Mouse (Mus musculus) heart, postnatal 0 days (tissue): ENCODE results near the gene Efhc1. TPM values are rescaled to one million over a fixed set of nuclear protein-coding genes. Genes with fewer than 3 reads are reported as not detected.

Experiments
- ATAC-seq: fragments of 200-750 bp; cut with Nextera tagmentation; 2 replicates; pipeline ENCODE4 v1.8.0; 2017; ENCODE audit warnings: low read depth, moderate number of reproducible peaks, moderate library complexity; ENCODE audit not compliant: insufficient read depth
- DNase-seq: peaks from one replicate; pipeline ENCODE4 v3.0.0-alpha.2; 2016; ENCODE audit warnings: low spot score
- H3K27ac ChIP-seq: fragments of 300-500 bp; sonication (generic); 2 replicates; pipeline ENCODE4 v1.5.1; 2014; ENCODE audit warnings: low read depth, mild to moderate bottlenecking
- H3K27me3 ChIP-seq: fragments of 300-500 bp; sonication (generic); 2 replicates; pipeline ENCODE4 v1.6.1; 2014; ENCODE audit warnings: low read length, mixed read lengths; ENCODE audit not compliant: control insufficient read depth, insufficient read depth
- H3K36me3 ChIP-seq: fragments of 300-500 bp; sonication (generic); replicated peaks from 2 replicates; pipeline ENCODE4 v1.6.1; 2014; ENCODE audit warnings: low read length, mixed read lengths; ENCODE audit not compliant: control insufficient read depth, insufficient read depth
- H3K4me1 ChIP-seq: fragments of 300-500 bp; sonication (generic); 2 replicates; pipeline ENCODE4 v1.6.1; 2014; ENCODE audit warnings: antibody characterized with exemption; ENCODE audit not compliant: control insufficient read depth, insufficient read depth
- H3K4me2 ChIP-seq: fragments of 300-500 bp; sonication (generic); 2 replicates; pipeline ENCODE4 v1.6.1; 2014; ENCODE audit warnings: low read depth, mild to moderate bottlenecking, low read length, moderate library complexity
- H3K4me3 ChIP-seq: fragments of 300-500 bp; sonication (generic); 2 replicates; pipeline ENCODE4 v1.5.1; 2014; ENCODE audit warnings: low read depth, low read length
- H3K9ac ChIP-seq: fragments of 300-500 bp; sonication (generic); replicated peaks from 2 replicates; pipeline ENCODE4 v1.6.1; 2014; ENCODE audit warnings: low read depth, low read length, mixed read lengths
- H3K9me3 ChIP-seq: fragments of 300-500 bp; sonication (generic); replicated peaks from 2 replicates; pipeline ENCODE4 v1.6.1; 2016; ENCODE audit warnings: low read length; ENCODE audit not compliant: control insufficient read depth
- CTCF ChIP-seq: IDR thresholded peaks from 2 replicates; pipeline ENCODE4 v1.5.1; 2016; ENCODE audit warnings: antibody characterized with exemption, control low read depth, low read depth
- EP300 ChIP-seq: IDR thresholded peaks from 2 replicates; pipeline ENCODE4 v1.6.1; 2016; ENCODE audit warnings: antibody characterized with exemption, low read depth
- WGBS: fragments of 180-500 bp; shearing (Covaris S2); extraction: QIAGEN DNeasy Blood & Tissue Kit; methylation state at CpG from one replicate; pipeline ENCODE4 v1.1.7; 2014; 5-methylcytosine and 5-hydroxymethylcytosine counted together
- polyA plus RNA-seq: library from polyadenylated mRNA; unstranded; fragments of >200 nt; fragmentation: Nextera tagmentation; extraction: Ambion mirVana; gene quantifications from 2 replicates; pipeline ENCODE4 v1.2.1, GENCODE M21; 2015
- total RNA-seq: library from RNA; depleted of rRNA; stranded (reverse); fragments of >200 nt; gene quantifications from 2 replicates; pipeline ENCODE4 v1.2.3, GENCODE M21; 2014; ENCODE audit warnings: low replicate concordance

The Efhc1 gene
- total and polyA plus RNA-seq, 2 experiments from 2014 or later = 0.64 TPM; not detected in 1

DNA sequence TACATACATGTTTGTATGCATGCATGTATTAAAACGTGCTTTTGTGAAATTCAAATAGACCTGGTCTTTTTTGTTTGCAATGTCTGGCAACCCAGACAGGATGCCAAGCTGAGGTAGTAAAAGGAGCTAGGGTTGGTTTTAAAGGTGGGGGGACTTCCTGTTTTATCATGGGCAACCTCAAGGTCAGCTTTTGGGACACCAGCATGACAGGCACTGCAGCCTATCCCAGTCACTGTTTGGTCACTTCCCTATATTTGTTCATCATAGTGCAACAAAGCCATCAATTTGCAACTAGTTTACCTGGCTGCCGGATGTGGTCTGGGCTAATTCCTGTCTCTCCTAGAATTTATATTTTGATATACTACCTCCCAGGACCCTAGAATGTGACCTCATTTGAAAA, 80.2 kb downstream of the Efhc1 start:
- H3K9me3 ChIP-seq = no peaks in the 10 kb centered on the region
- WGBS = 97% methylated on average over 2 of the region's 2 CpGs
- no peak overlapping the region for H3K9ac ChIP-seq
- H3K27me3 ChIP-seq = no peaks in the 10 kb centered on the region
- H3K4me1 ChIP-seq = no peaks in the 10 kb centered on the region
- DNase-seq = no peak
- H3K36me3 ChIP-seq = no peaks in the 10 kb centered on the region
- H3K4me3 ChIP-seq = no peak overlapping the region
- TF ChIP-seq EP300 (no peak), CTCF (no peak)
- no peak overlapping the region for H3K4me2 ChIP-seq
- H3K27ac ChIP-seq = no peak overlapping the region
- ATAC-seq = no peak

DNA sequence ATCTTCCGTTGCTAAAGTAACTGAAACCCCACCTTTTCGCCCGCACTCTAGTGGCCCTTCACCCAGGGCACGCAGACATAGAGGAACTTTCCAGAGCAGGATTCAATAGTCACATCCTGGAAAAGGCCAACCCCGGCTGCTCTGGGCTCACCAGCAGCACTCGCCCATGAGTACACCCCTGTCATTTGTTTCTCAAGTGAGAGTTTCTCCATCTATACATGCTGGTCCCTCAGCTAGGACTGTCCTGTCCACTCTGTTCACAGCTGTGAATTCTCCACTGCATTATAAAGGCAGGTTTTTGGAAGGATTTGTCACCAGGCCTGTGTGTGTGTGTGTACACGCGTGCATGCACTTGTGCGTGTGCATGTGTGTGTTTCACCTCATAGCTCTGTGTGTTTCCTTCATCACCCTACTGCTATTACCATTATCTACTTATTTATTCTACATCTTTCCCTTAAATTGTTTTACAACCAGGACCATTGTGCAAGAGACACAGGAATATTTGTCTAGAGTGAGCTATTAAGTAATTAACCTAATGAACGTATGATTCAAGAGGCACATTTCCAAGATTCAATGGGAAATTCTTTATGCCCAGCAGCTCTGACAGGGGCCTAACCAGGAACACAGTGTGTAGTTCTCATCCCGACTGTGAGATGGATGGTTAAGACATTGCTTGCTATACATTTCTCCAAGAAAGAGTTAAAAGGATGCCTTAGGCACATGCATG, 81.8 kb downstream of the Efhc1 start:
- Histone ChIP-seq H3K36me3 (no peaks in the 10 kb centered on the region), H3K27ac (no peak overlapping the region), H3K4me1 (no peaks in the 10 kb centered on the region), H3K9me3 (no peaks in the 10 kb centered on the region), H3K27me3 (no peaks in the 10 kb centered on the region), H3K4me3 (no peak overlapping the region), H3K9ac (no peak overlapping the region), H3K4me2 (no peak overlapping the region)
- ATAC-seq (no peak), DNase-seq (no peak)
- TF ChIP-seq CTCF (no peak), EP300 (no peak)
- WGBS = 87% methylated on average over 11 of the region's 11 CpGs

DNA sequence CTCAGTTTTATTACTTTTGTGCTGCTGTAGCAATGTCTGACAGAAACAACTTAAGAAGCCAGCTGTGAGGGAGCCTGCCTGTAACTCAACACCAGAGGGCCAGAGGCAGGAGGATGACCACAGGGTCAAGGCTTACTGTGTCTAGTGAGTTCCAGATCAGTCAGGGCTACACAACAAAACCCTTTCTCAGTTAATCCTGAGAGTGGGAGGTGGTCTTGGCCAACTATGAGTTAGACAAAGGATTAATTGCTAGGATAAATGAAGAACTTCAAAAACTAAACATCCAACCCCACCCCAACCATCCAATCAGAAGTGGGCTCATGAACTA, 82.3 kb downstream of the Efhc1 start:
- no peak overlapping the region for H3K4me2 ChIP-seq

DNA sequence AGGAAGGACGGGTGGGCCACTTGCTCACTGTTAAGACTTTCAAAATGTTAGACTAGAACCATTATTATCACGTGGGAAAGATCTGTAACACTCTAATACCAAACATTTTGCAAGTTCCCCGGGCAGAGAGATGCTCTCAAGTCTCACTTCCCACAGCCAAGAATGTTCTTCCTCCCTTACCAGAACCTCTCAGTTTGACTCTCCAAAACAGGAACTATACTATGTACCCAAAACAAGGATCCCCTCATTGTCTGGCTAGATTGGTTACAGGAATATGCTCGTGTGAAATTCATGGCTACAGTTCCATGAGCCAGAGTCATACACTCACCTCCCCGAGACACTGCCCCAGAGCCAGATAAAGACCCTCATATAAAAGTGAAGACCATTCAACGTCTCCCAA, 84.5 kb downstream of the Efhc1 start:
- Histone ChIP-seq H3K27ac (no peak overlapping the region), H3K4me3 (no peak overlapping the region), H3K9ac (no peak overlapping the region), H3K4me1 (peaks cover 3% of the 10 kb centered on the region), H3K27me3 (no peaks in the 10 kb centered on the region), H3K9me3 (no peaks in the 10 kb centered on the region), H3K4me2 (no peak overlapping the region), H3K36me3 (no peaks in the 10 kb centered on the region)
- TF ChIP-seq CTCF = no peak
- no peak for TF ChIP-seq EP300
- WGBS = 67% methylated on average over 6 of the region's 6 CpGs
- no peak for DNase-seq
- no peak for ATAC-seq

More for the DNA sequence above, 82.3 kb downstream of the Efhc1 start:
- no peak for ATAC-seq
- Histone ChIP-seq H3K9me3 (no peaks in the 10 kb centered on the region), H3K4me1 (no peaks in the 10 kb centered on the region), H3K9ac (no peak overlapping the region), H3K4me3 (no peak overlapping the region), H3K27ac (no peak overlapping the region), H3K36me3 (no peaks in the 10 kb centered on the region), H3K27me3 (no peaks in the 10 kb centered on the region)
- no peak for TF ChIP-seq EP300
- TF ChIP-seq CTCF = no peak
- DNase-seq = no peak

DNA sequence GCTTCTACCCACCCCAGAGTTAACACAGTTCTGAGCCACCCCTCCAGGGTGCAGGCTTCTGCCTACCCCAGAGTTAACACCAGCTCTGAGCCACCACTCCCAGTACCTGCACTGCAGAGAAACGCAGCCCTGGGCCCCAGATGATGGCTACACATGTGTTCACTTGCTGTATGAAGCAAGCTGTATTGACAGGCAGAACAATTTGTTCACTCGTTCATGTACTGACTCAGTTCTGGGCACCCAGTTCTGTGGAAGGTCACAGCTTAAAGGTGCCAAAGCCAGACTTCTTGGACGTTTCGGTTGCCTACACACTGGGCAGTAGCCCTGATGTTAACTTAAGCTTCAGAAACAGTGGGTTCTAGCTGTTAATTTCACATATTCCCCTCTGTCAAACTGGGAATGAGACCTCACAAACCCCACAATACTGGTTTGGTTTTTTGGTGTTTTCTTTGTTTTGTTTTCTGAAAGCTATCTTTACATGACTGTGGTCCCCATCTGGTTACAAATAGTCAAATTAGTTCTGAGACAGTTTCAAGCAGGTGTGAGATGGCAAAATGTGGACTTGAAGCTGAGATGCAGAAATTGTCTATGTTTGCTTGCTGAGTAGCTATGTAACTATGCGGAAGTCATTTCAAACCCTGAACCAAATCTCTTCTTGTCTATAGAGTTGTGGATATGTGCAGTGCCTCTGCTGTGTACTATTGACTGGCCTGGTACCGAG, 86.6 kb downstream of the Efhc1 start:
- TF ChIP-seq CTCF (no peak), EP300 (no peak)
- H3K36me3 ChIP-seq = no peaks in the 10 kb centered on the region
- H3K9ac ChIP-seq = no peak overlapping the region
- no peak overlapping the region for H3K27ac ChIP-seq
- no peak overlapping the region for H3K4me2 ChIP-seq
- WGBS = 82% methylated on average over 6 of the region's 6 CpGs
- no peaks in the 10 kb centered on the region for H3K27me3 ChIP-seq
- H3K4me1 ChIP-seq = peaks cover 8% of the 10 kb centered on the region
- no peak for DNase-seq
- no peaks in the 10 kb centered on the region for H3K9me3 ChIP-seq
- no peak overlapping the region for H3K4me3 ChIP-seq
- no peak for ATAC-seq
